Mouse (Mus musculus) bone marrow macrophage, adult 2 months (primary cell): Measurements from ENCODE around the gene Serpina3i.

Experiments
- CTCF ChIP-seq: IDR thresholded peaks from 2 replicates; pipeline ENCODE4 v1.5.1; 2012; ENCODE audit warnings: low read depth, mild to moderate bottlenecking, low read length, moderate library complexity
- POLR2A ChIP-seq: IDR thresholded peaks from 2 replicates; pipeline ENCODE4 v1.6.1; 2012; ENCODE audit warnings: mild to moderate bottlenecking, low read depth, low read length, borderline replicate concordance

GRCm38 (mm10) chr12:104243307-104243706 lies 19.6 kb upstream of the Serpina3i start:
- no peak for TF ChIP-seq POLR2A
- no peak for TF ChIP-seq CTCF
